Mouse (Mus musculus) gastrocnemius, adult 8-10 months (tissue): ENCODE results near the gene Tbc1d22a. TPM values are rescaled to one million over a fixed set of nuclear protein-coding genes. Genes with fewer than 3 reads are reported as not detected.
"Not testable (repeated sequence)": the region's sequence is repeated elsewhere in the genome, so short reads cannot be mapped to it uniquely, and the experiment has no call there.

Experiments
- DNase-seq, 2 experiments: peaks; one replicate each; pipeline ENCODE4 v3.0.0; 2022; ENCODE audit warnings: low spot score in 2 of 2
- total RNA-seq, 4 experiments: library from RNA; stranded (reverse); gene quantifications; 2 replicates each; pipeline ENCODE4 v1.2.4; 2022

Tbc1d22a gene
- total RNA-seq, 4 experiments from 2014 or later = 14.7 to 15.7 (median 15.3) TPM

DNA sequence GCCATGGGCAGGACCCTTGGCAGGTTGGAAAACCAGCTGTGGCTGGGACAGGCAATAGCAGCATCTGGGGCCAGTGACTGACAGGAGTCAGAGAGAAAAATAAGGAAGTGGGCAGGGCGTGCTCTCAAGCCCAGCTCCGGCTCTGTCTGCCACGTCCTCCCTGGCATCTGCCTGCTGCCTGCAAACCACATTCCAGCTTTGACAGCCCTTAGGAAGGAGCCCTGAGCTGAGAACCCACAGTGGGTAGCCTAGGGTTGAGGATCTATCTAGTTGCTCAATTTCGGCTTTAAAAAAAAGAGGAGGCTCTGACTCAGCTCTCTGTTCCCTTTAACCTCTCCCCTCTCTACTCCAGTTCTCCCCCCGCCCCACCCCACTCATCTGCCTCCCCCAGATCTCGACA is 11.6 kb upstream of the Tbc1d22a start:
- DNase-seq = no peak

DNA sequence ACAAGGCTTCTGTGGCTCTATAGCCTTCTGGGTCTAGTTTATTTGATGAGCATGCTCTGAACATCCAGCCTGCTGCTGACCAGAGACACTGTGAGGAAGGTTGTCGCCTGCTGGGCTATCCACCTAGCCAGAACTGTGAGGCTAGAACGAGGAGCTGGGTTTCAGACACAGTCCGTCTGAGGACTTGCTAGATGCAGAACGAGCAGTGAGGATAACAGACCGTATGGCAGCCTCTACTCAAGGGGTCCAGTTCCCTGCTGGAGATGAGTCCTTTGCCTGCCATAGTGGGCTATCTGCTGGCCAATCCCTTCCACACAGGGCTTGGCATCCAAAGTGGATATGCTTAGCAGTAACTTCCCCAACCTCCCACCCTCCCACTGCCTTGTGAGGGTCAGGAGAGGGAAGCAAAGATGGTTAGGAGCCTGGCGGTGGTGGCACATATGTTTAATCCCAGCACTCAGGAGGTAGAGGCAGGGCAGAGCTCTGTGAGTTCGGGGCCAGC is 10.9 kb upstream of the Tbc1d22a start:
- DNase-seq = no peak

DNA sequence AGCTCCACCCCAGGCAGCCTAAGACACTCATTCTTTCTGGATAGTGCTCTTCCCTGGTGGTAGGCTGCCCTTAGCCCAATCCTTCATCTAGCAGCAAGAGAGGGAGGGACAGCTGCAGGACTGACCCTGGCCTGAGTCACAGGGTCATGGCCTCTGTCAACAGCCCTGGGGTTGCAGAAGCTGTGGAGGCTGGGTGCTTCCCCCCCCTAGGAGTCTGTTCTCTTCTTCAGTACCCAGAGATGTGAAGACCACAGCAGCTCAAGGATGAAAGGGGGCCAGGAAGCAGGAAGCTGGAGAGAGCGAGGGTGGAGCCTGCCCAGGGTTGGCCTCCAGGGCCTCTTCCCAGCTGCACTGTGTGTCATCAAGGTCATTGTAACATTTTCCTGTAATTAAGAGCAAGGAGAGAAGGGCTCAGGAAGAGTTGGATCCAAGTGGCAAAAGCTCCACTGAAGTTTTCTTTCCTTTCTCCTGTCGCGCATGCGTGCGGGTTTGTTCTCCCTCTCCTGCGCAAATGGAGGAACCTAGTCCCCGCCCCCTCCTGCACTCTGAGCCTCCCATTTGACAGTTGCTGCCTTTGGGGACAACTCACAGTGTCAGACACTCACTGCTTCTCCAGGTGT is 10.2 kb upstream of the Tbc1d22a start:
- no peak for DNase-seq

DNA sequence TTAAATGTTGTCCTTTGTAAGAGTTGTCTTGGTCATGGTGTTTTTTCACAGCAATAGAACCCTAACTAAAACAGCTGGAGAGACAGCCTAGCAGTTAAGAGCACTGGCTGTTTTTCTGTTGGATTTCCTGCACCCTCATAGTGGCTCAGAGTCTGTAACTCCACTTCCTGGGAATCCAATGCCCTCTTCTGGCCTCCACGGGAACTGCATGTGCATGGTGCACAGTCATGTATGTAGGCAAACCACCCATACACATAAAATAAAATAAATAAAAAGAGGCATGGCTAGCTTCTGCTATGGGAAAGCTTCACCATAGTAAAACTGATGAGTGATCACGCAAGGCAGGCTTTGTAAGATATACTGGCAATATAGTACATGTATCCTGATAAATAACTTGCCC is 9.0 kb upstream of the Tbc1d22a start:
- no peak for DNase-seq

DNA sequence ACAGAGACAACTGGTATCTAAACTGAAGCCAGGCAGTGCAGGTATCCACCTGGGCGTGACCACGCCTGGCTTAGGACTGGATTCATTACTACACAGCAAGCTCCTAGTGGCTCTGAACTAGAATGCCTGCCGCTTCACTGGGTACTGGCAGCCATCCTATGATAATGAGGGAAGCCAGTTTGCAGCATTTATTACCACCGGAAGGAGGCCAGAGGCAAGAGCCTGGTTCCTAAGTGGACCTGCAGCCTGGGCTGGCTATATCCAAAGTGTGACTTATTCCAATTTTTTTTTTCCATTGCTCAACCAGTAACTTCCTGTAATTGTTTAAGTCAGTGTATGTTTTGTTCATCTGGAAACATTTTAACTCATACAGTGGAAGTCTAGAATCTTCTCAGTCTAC is 7.9 kb upstream of the Tbc1d22a start:
- no peak for DNase-seq

DNA sequence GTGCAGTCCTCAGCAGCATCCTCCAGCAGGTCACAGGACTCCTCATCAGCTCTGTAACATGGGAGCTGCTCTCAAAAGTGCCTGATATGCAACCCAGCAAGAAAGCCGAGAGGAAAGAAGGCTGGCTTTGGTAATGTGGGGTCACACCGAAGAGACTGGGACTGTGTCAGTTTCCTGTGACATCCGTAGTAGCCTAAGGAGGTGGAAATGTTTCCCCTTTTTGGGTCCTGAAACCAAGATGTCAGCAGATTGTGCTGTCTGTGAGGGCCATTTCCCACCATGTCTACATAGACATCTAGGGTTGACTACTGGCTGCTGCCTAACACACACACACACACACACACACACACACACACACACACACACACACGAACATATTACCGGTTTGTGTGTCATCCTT is 2.1 kb upstream of the Tbc1d22a start:
- DNase-seq = not testable (repeated sequence)

DNA sequence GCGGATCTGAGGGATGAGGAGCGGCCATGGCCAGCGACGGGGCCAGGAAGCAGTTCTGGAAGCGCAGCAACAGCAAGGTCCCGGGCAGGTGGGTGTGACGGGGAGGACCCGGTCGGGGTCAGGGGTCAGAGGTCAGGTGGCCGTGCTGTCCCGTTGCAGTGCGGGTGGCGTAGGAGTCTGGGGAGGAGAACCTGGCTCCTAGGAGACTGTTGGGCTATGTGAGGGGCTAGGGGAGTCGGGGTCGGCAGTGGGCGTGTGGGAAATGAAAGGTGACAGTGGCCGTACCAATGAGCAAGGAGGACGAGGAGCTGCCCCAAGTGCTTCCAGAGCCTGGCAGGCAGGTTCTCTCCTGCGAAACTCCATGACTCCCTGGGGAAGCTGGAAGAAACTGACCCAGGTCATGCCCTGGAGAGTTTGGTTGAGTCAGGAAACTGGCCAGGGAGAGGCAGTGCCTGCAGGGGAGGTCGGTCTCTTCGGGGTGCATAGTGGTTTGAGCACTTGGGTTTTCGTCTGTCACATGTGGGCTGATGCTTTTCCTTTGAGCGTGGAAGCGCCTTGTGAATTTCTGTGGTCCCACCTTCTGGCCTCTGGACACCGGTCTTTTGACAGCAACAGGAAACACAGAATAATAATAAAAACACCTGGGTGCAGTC is 416 bp downstream of the Tbc1d22a start:
- DNase-seq = peak in 1 of 2 experiments; percentile 49

DNA sequence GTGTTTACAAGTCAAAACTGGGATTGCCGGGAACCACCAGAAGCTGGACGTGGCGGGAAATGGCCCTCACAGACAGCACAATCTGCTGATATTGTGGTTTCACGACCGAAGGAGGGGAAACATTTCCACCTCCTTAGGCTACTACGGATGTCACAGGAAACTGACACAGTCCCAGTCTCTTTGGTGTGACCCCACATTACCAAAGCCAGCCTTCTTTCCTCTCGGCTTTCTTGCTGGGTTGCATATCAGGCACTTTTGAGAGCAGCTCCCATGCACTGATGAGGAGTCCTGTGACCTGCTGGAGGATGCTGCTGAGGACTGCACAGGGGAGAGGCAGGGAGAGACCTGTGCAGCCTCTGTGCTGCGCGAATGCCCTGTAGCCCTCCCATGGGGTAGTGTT is 2.4 kb downstream of the Tbc1d22a start:
- DNase-seq = not testable (repeated sequence)

DNA sequence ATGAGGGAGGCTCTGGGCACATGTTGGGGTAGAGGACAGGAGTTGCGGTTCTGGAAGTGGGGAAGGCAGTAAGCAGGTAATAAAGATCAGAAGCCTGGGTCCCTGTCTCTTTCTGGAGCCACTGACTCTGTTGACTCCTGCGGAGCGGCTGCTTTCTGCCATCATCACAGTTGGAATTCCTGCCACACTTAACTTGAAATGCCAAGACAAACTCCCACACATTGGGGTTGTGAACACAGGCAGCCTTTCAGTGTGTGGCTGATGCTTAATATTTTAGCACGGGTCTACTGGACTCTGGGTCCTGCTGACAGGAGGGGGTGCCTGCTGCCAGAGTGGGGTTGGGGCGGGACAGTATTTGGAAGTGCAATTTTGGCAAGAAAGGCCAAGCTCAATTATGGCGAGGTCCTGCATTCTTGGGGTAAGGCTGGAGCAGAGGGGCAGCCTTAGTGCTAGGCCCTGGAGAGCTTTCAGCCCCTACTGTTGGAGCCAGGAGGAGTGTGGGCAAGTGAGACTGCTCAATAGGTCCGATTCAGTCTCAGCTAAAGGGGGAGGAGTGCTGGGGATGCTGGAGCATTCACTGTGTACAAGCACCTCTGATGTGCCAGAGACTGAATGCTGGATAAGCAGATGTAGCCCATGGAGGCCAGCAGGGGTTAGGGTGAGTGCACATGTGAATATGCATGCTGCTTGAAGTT is 5.4 kb downstream of the Tbc1d22a start:
- DNase-seq = no peak

DNA sequence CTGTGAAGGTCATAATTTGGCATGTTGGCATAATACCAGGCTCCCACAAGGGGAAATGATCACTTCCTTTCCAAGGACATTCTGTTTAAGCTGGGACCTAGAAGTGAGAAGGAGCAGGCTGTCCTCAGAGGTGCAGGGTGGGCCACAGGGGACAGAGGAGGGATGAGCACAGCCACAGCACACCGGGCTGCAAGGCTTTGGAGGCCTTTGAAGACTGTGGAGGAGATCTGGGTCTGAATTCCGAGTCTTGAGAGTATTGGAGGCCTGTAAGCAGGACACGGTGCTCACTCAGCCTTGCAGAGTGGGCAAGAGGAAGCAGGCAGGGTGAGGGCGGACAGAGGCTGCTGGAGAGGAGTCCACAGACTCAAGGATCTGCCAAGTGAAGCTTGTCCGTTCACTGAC is 6.0 kb downstream of the Tbc1d22a start:
- DNase-seq = no peak

DNA sequence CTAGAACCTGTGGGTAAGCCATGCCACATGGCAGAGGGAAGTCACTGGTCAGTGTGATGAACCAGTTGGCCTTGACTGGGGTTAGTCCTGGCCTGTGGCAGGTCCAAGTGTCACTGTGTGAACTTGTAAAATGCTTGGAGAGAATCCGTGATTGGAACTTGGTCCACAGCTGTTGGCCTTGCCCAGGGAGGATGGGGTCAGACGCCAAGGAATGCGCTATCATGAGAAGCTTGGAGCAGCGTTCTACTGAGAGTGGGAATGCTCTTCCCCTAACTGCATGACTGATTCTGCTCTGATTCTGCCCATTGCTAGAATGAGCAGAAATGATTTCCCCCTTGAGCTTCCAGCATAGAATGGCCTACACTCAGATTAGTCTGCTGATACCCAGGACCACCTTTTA is 6.5 kb downstream of the Tbc1d22a start:
- DNase-seq = no peak

DNA sequence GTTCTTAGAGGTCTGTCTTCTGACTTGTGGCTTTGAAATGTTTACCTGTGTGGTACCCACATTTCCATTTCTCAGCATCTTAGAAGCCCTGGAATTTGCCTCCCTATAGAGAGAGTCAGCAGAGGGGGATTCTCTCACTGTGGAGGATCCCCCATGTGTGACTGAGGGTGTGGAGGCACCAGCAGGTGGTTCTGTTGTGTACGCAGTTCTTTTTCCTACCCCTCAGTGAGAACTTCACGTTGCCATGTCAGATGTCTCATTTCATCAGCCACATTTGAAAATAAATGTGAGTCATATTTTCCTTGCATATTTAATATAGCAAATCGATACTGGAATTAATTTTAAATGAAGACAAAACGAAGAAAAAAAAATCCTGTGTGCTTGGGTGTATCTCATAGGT is 7.1 kb downstream of the Tbc1d22a start:
- no peak for DNase-seq

DNA sequence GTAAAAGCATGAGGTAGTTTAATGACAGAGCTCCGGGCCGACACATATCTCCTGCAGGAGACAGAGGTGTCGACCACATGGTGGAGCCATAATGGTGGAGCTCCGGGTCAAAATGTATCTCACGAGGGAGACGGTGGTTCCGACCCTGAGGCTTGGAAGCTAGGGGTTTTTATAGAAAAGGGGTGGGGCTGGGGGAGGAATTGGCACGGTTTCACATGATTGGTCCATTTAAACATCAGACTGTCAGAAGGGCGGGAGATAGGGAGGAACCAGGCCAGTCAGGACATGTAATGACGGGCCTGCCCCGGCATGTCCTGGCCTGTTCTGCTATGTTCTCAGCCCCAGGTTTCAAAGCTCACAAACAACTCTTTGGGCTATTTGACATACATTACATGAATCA is 7.6 kb downstream of the Tbc1d22a start:
- DNase-seq = not testable (repeated sequence)

DNA sequence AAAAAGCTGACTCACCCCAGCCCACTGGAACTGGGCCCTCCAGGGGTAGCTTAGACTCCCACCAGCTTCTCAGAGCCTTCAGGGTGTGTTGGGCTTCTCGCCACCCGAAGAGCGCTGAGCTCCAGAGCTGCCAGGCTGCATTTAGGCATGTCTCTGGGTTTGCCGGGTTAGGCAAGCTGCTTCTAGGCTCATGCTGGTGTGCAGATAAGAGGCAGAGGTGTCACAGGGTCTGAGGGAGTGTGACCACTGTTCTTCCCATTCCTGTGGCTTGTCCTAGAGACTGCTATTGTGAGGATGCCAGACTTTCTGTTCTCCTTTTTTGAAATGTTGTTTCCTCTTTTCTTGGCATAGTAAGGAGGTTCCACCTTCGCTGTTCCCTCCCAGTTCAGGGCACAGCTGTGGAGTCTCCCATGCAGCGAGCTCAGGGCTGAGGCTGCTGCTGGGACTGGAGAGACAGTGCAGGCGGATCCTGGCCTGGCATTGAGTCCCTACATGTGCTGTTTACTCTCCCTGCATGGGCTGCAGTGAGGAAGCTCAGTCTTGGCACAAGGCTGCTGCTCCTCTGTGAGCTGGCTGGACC is 10.8 kb downstream of the Tbc1d22a start:
- DNase-seq = no peak

DNA sequence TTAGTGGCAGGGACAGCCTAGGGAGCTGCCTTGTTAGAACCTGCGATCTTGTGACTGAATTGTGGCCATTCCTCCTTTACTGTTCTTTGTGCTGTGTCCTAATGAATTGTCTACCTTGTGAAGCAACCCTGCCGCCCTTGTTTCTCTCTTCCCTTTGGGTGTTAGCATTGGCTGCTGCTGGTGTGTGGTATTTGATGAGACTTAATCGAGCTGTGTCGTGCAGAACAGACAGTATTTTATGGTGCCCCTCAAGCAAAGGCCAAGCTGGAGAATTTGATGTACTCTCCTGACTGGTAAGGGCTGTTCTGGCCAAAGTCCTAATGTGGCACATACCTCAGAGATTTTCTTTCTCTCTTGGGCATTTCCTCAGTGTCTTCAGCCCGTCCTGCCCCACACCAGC is 12.0 kb downstream of the Tbc1d22a start:
- no peak for DNase-seq

DNA sequence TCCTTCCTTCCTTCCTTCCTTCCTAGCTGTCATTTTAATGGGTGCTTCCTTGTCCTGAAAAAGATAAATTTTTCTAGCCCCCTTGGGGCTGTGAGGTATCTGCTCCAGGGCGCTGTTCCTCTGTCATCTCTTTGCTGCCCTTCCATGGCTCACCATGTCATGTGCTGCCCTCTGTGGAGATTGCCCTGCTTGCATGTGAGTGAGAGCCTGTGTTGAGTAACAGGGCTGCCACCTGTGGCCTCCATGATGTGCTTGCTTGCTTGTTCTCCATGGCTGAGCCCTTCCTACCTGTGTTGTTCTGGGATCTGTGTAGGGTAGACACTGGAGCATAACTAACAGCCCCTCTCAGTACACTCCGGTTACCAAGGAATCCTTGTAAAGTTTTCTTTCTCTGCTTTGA is 12.7 kb downstream of the Tbc1d22a start:
- DNase-seq = no peak

DNA sequence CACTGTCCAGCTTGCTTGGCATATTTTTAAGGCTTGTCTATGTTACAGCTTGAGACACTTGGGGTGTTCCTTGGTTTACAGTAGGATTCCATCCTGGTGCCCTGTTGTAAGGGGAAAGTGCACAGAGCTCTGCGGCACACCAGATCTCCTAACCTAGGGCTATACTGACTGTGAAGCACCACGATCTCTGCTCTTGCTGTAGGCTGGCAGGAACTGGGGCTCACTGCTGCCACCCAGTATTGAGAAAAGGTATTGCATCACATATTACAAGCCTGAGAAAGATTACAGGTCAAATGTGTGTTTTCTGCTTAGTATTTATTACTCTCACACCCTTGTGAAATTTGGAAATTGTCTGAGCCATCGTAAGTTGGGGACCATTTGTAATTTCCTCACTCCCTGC is 13.9 kb downstream of the Tbc1d22a start:
- DNase-seq = no peak

DNA sequence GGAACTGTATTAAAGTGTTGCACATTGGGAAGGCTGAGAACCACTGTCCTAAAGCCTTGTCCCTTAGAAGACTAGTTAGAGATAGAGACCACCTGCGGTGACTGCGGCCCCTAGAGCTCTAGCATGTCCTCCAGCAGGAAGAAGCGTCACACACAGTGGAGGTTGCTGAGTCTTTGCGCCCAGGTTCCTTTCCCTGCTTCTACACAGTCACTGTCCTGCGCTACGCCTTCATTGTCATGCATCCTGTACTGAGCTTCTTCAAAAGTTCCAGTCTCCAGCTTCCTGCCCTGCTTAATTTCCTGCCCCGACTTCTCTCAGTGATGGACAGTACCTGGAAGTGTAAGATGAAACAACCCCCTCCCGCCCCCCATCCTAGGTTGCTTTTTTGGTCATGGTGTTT is 14.8 kb downstream of the Tbc1d22a start:
- no peak for DNase-seq

DNA sequence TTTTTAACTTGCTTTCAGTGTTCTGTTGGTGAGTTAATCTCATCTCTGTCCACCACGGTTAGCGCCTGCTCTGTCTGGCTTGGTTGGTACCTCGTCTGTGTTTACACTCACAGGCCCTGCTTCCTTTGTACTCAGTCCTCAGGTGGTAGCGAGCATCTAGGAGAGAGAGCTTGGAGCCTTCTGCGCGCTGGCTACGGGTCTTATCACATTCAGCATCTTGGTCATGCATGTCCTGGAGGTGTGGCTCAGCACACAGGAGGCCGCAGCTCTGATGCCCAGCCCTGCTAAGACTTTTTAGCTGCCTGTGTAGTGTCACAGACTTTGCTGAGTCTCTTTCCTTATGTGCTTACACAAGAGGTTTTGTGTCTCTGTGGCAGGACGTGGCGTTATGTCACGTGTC is 15.4 kb downstream of the Tbc1d22a start:
- DNase-seq = no peak

DNA sequence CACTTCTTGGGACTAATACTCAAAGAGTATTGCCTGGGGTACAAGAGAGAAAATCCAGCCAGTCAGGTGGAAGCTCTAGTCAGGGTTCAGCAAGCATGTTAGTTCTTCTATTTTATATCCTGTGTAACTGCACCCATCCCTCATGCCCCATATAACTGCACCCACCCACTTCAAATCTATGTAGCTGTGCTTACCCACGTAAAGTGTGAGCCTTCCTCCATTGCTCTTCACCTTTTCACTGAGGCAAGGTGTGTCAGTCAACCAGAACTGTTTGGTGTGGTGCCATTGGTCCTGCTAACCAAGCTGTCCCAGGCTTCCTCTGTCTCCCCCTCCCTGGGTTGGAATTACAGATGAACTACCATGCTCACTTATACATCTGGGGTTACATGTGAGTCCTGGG is 16.9 kb downstream of the Tbc1d22a start:
- DNase-seq = no peak

DNA sequence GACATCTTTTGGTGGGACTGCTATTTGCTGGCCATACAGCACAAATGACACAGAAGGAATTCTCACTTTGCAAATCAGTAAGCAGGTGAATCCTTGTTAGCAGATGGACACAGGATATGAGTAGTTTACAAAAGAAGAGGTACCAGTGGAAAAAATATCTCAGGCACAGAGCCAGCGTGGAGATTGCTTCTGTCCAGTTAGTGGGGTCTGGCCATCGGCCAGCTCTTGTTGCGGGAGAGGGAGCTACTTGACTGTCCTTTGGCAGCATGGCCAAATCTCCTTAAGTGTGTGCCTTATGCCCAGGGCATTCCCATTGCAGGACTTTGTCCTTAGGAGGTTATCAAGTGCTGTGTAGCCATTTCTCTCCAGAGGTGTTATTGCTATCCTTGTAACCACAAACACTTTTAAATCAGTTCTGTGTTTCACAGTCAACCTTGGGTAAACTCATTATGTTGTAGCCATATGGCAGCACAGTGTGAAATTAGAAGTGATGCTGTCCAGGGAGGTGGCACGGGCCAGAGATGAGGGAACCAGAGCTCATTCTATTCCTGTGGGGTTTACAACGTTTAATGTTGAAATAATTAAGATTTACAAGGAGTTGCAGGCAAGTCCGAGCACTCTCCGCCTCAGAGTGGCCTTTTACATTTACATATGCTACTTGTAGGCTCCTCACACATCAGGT is 17.7 kb downstream of the Tbc1d22a start:
- no peak for DNase-seq

DNA sequence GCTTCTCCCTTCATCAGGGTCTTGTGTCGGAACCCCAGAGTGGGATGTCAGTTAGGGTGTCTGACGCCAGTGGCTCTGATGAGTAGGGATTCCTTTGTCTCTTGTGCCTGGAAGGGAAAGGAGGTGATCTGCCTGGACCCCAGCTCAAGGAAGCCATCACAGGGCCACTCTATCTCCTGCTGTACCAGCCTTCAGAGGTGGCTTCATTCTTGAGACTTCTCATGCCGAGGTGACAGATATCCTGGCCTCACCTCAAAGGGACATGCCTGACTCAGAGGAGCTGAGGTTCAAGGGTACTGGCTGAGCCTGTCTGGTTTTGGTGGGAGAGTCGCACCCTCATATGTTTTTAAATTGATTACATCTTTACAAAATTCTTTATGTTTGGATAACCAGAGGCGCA is 19.7 kb downstream of the Tbc1d22a start:
- DNase-seq = no peak
